Mouse (Mus musculus) naive thymus-derived CD4-positive, alpha-beta T cell, adult 5 months (primary cell): ENCODE measurements around the gene Cbx6. TPM values are rescaled to one million over a fixed set of nuclear protein-coding genes. Genes with fewer than 3 reads are reported as not detected.

Source experiments
- polyA plus RNA-seq: library from polyadenylated mRNA; unstranded; fragments of 100-300 nt; shearing (Covaris generic); gene quantifications from one replicate; pipeline ENCODE4 v1.2.1, GENCODE M21; 2017

The Cbx6 gene
- 10.0 TPM for polyA plus RNA-seq

GRCm38 (mm10) chr15:79834130-79834880, at the start of gene Cbx6, which contains the start of gene Npcd:
Gene Cbx6, minus strand, starts transcription at chr15:79834688.
Gene Npcd, minus strand, starts transcription at chr15:79834237.

GRCm38 (mm10) chr15:79804352-79805071, 30.0 kb downstream of the Cbx6 start, which contains the start of gene Nptxr:
Gene Nptxr, minus strand, starts transcription at chr15:79804766.

GRCm38 (mm10) chr15:79777749-79778148, 56.7 kb downstream of the Cbx6 start, which contains the start of gene Dnal4:
Gene Dnal4, minus strand, starts transcription at chr15:79777849.

Other genes starting within 250 kb of the Cbx6 start
- not detected for gene Dmc1, start 229.6 kb downstream of the Cbx6 start, polyA plus RNA-seq
- gene Fam227a, start 175.7 kb downstream of the Cbx6 start, polyA plus RNA-seq, result not detected
- 3.0 TPM for gene Cby1, start 175.5 kb downstream of the Cbx6 start, polyA plus RNA-seq
- gene Tomm22, start 163.8 kb downstream of the Cbx6 start, polyA plus RNA-seq, result 180 TPM
- 54.7 TPM for gene Josd1, start 146.8 kb downstream of the Cbx6 start, polyA plus RNA-seq
- gene Gtpbp1, start 143.8 kb downstream of the Cbx6 start, polyA plus RNA-seq, result 141 TPM
- 76.2 TPM for gene Sun2, start 92.2 kb downstream of the Cbx6 start, polyA plus RNA-seq
- 5.6 TPM for gene Dnal4, start 56.8 kb downstream of the Cbx6 start, polyA plus RNA-seq
- gene Nptxr, start 29.9 kb downstream of the Cbx6 start, polyA plus RNA-seq, result 0.22 TPM
- not detected for gene Npcd, start 451 bp downstream of the Cbx6 start, polyA plus RNA-seq
- 105 TPM for gene Apobec3, start 57.0 kb upstream of the Cbx6 start, polyA plus RNA-seq
- 129 TPM for gene Cbx7, start 136.4 kb upstream of the Cbx6 start, polyA plus RNA-seq
- gene Pdgfb, start 180.3 kb upstream of the Cbx6 start, polyA plus RNA-seq, result not detected